Mouse (Mus musculus) hindbrain, embryonic 14.5 days (tissue): ENCODE measurements around the gene Anks4b. TPM values are rescaled to one million over a fixed set of nuclear protein-coding genes. Genes with fewer than 3 reads are reported as not detected.
A peak's percentile ranks its signal among the peaks of the same experiment; 100 is the strongest.

Source experiments
- ATAC-seq: fragments of 200-750 bp; cut with Nextera tagmentation; 2 replicates; pipeline ENCODE4 v1.8.0; 2017; ENCODE audit warnings: moderate number of reproducible peaks, mild to moderate bottlenecking, moderate TSS enrichment, moderate library complexity; ENCODE audit not compliant: low FRiP score
- DNase-seq: peaks from one replicate; pipeline ENCODE4 v3.0.0-alpha.2; 2015; ENCODE audit warnings: low spot score
- H3K27ac ChIP-seq: fragments of 300-500 bp; sonication (generic); 2 replicates; pipeline ENCODE4 v1.5.1; 2014; ENCODE audit warnings: mild to moderate bottlenecking, moderate library complexity
- H3K27me3 ChIP-seq: fragments of 300-500 bp; sonication (generic); 2 replicates; pipeline ENCODE4 v1.6.1; 2014; ENCODE audit warnings: mild to moderate bottlenecking, low read length, mixed read lengths; ENCODE audit not compliant: control insufficient read depth, insufficient read depth
- H3K36me3 ChIP-seq: fragments of 300-500 bp; sonication (generic); replicated peaks from 2 replicates; pipeline ENCODE4 v1.6.1; 2014; ENCODE audit not compliant: control insufficient read depth, insufficient read depth
- H3K4me1 ChIP-seq: fragments of 300-500 bp; sonication (generic); replicated peaks from 2 replicates; pipeline ENCODE4 v1.6.1; 2014; ENCODE audit warnings: antibody characterized with exemption, low read length, mixed read lengths; ENCODE audit not compliant: control insufficient read depth, insufficient read depth
- H3K4me2 ChIP-seq: fragments of 300-500 bp; sonication (generic); replicated peaks from 2 replicates; pipeline ENCODE4 v1.6.1; 2014; ENCODE audit warnings: mild to moderate bottlenecking, moderate library complexity
- H3K4me3 ChIP-seq: fragments of 300-500 bp; sonication (generic); replicated peaks from 2 replicates; pipeline ENCODE4 v1.5.1; 2014; ENCODE audit warnings: mild to moderate bottlenecking, low read length
- H3K9ac ChIP-seq: fragments of 300-500 bp; sonication (generic); 2 replicates; pipeline ENCODE4 v1.6.1; 2014
- H3K9me3 ChIP-seq: fragments of 300-500 bp; sonication (generic); 2 replicates; pipeline ENCODE4 v1.6.1; 2016; ENCODE audit warnings: low read length; ENCODE audit not compliant: control insufficient read depth
- WGBS: fragments of 180-500 bp; shearing (Covaris S2); extraction: QIAGEN DNeasy Blood & Tissue Kit; methylation state at CpG from one replicate; pipeline ENCODE4 v1.1.7; 2014; 5-methylcytosine and 5-hydroxymethylcytosine counted together
- polyA plus RNA-seq: library from polyadenylated mRNA; unstranded; fragments of >200 nt; fragmentation: Nextera tagmentation; extraction: Ambion mirVana; gene quantifications from 2 replicates; pipeline ENCODE4 v1.2.1, GENCODE M21; 2014

Anks4b gene
- polyA plus RNA-seq, 1 experiment from 2014 or later: not detected

- Histone ChIP-seq H3K27me3 (peaks cover 25% of the 10 kb centered on the region), H3K27ac (no peak within 1 kb of the TSS), H3K4me3 (peak within 1 kb of the TSS; percentile 27), H3K4me2 (peak within 1 kb of the TSS; percentile 55), H3K9me3 (no peaks in the 10 kb centered on the region), H3K36me3 (no peaks in the 10 kb centered on the region), H3K4me1 (peaks cover 8% of the 10 kb centered on the region; the same call in 1 of the 2 replicates), H3K9ac (peak within 1 kb of the TSS; percentile 31; the same call in 1 of the 2 replicates)
- WGBS: 2% methylated on average over 26 of the region's 26 CpGs
- ATAC-seq (no peak), DNase-seq (no peak)
Measured at GRCm38 (mm10) chr7:120201771-120202170, 28.1 kb downstream of the Anks4b start, which contains the start of gene Crym. Gene Crym (minus strand): TSS chr7:120202111.

- Histone ChIP-seq H3K4me1 (peaks cover 8% of the 10 kb centered on the region; the same call in 1 of the 2 replicates), H3K9me3 (no peaks in the 10 kb centered on the region), H3K4me2 (peak within 1 kb of the TSS; percentile 26), H3K36me3 (no peaks in the 10 kb centered on the region), H3K9ac (no peak within 1 kb of the TSS), H3K27ac (no peak within 1 kb of the TSS), H3K4me3 (no peak within 1 kb of the TSS), H3K27me3 (peaks cover 25% of the 10 kb centered on the region)
- DNase-seq (peak; percentile 79), ATAC-seq (peak; percentile 87)
- WGBS: 4% methylated on average over 26 of the region's 26 CpGs
Measured at GRCm38 (mm10) chr7:120203789-120204188, 30.1 kb downstream of the Anks4b start, which contains the start of gene Abca14. Gene Abca14 (plus strand): TSS chr7:120203961.

GRCm38 (mm10) chr7:120205989-120206388 is 32.3 kb downstream of the Anks4b start:
- H3K4me1 ChIP-seq: 0 out of 2 replicates have a peak, but pooled peaks cover 8% of the 10 kb centered on the region
- ATAC-seq (no peak), DNase-seq (no peak)
- H3K27ac ChIP-seq: no peak overlapping the region
- peaks cover 12% of the 10 kb centered on the region for H3K27me3 ChIP-seq
- no peaks in the 10 kb centered on the region for H3K9me3 ChIP-seq
- no peak overlapping the region for H3K4me3 ChIP-seq
- no peak overlapping the region for H3K9ac ChIP-seq
- no peaks in the 10 kb centered on the region for H3K36me3 ChIP-seq
- WGBS: 72% methylated on average over 9 of the region's 9 CpGs
- H3K4me2 ChIP-seq: no peak overlapping the region

- Histone ChIP-seq H3K9ac (no peak overlapping the region), H3K27ac (no peak overlapping the region), H3K36me3 (no peaks in the 10 kb centered on the region), H3K9me3 (no peaks in the 10 kb centered on the region), H3K4me2 (no peak overlapping the region), H3K4me3 (no peak overlapping the region), H3K4me1 (no peaks in the 10 kb centered on the region), H3K27me3 (no peaks in the 10 kb centered on the region)
- ATAC-seq (no peak), DNase-seq (no peak)
Measured at GRCm38 (mm10) chr7:120228541-120228940, 54.9 kb downstream of the Anks4b start.

Other genes starting within 250 kb of the Anks4b start
- gene Dnah3, start 78.6 kb upstream of the Anks4b start, polyA plus RNA-seq: 0.09 and 0.16 TPM in 2 replicates
- 12.0 and 15.2 TPM in 2 replicates for gene Tmem159, start 71.5 kb upstream of the Anks4b start, polyA plus RNA-seq
- not detected in 2 replicates for gene Zp2, start 28.6 kb upstream of the Anks4b start, polyA plus RNA-seq
- 12.4 and 12.7 TPM in 2 replicates for gene Crym, start 28.3 kb downstream of the Anks4b start, polyA plus RNA-seq
- not detected in 2 replicates for gene Abca14, start 30.1 kb downstream of the Anks4b start, polyA plus RNA-seq
- 0.10 TPM in 1 of 2 replicates, not detected in the other for gene Abca15, start 154.8 kb downstream of the Anks4b start, polyA plus RNA-seq
- gene Abca16, start 235.8 kb downstream of the Anks4b start, polyA plus RNA-seq: not detected in 2 replicates